Mouse (Mus musculus) forelimb bud, embryonic 11.5 days (tissue): ENCODE measurements around the gene Ptgs2.
A peak's percentile ranks its signal among the peaks of the same experiment; 100 is the strongest.

Experiments
- DNase-seq: peaks from one replicate; pipeline ENCODE4 v3.0.0-alpha.2; 2012; ENCODE audit warnings: low read depth, low spot score

Gene Ptgs2

GRCm38 (mm10) chr1:150099790-150100333 lies at the start of gene Ptgs2:
Gene Ptgs2, plus strand, starts transcription at chr1:150100031.
- DNase-seq = peak; percentile 46

DNA sequence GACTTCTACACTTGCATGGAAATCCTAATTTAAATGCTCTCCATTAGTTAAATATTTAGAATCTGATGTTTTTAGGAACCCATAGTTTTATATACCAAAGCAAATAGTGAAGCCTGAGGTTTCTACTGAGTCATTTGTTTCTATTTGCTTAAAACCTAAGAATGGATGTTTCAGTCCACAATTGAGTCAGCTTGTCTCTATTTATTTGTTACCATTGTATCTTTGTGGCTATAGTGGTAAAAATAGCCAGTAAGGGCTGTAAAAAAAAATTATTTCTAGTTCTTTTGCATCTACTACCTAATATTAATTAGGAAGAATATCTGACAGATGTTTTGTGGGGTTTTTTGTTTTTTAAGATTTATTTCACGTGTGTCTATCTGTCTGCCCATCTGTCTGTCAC lies 49.6 kb upstream of the Ptgs2 start:
- DNase-seq = no peak

GRCm38 (mm10) chr1:150065684-150066083 lies 34.1 kb upstream of the Ptgs2 start:
- DNase-seq = no peak

GRCm38 (mm10) chr1:150072880-150073279 lies 27.0 kb upstream of the Ptgs2 start:
- DNase-seq = no peak

DNA sequence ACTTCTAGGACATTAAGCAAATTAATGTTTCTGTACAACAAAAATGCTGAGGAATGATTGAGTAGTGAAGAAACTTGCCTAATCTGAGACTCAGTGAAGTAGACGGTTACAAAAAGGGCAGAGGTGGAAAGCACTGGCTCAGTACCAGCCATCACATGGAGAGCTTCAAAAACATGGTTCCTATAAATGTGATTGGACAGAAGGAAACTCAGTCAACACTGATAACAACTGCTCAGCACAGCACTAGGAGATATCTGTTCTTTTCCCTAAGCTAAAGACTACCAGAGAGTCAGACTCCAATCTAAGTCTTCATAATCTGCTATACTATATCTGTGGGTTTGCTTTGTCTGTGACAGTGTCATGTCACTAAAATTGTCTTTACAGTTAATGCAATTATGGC lies 25.2 kb upstream of the Ptgs2 start:
- DNase-seq = no peak

GRCm38 (mm10) chr1:150089040-150089692 lies 10.7 kb upstream of the Ptgs2 start:
- DNase-seq = no peak

DNA sequence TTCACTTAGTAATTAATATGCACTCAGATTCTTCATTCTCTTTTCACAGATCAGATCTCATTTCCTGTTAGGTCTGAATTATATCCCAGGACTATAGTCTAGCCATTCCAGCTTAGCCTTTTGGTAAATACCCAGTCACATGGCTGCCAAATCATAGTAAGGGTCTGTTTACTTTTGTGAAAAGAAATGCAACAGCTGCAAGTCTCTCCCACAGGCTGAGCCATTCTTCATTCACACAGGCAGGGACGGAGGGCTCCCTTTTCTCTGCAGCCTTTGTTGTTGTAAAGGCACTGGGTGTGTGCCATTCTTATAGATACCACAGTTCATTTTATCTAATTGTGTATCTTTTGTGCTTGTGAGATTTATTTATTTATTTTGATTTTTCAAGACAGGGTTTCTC lies 9.6 kb upstream of the Ptgs2 start:
- no peak for DNase-seq

DNA sequence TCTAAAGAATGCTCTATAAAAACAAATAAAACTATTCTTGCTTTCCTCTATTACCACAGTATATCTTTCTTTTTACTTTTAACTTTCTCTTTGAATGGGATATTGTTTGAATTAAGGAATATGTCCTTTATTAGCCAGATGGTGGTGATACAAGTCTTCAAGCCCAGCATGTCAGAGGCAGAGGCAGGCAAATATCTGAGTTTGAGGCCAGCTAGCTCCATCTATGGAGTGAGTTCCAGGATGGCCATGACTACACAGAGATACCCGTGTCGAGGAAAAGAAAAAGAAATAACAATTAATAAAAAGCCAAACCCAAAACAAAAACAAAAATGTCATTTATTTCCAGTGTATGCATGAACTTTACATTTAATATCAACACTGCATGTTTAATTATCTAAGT lies 2.8 kb upstream of the Ptgs2 start:
- no peak for DNase-seq

GRCm38 (mm10) chr1:150097721-150098120 lies 2.1 kb upstream of the Ptgs2 start:
- no peak for DNase-seq

DNA sequence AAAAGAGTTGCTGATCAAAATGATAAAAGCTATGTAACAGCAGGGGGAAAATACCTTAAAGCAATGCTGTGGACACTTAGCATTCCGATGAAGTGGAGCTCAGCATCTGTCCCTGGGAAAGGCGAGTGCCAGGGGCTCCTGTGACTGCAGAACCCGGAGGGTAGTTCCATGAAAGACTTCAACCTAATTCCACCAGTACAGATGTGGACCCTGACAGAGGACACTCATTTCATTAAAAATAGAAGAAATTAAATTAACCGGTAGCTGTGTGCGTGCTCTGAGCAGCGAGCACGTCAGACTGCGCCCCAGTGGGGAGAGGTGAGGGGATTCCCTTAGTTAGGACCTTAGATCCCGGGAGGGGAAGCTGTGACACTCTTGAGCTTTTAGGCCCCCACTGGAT lies 457 bp upstream of the Ptgs2 start:
- DNase-seq = no peak

DNA sequence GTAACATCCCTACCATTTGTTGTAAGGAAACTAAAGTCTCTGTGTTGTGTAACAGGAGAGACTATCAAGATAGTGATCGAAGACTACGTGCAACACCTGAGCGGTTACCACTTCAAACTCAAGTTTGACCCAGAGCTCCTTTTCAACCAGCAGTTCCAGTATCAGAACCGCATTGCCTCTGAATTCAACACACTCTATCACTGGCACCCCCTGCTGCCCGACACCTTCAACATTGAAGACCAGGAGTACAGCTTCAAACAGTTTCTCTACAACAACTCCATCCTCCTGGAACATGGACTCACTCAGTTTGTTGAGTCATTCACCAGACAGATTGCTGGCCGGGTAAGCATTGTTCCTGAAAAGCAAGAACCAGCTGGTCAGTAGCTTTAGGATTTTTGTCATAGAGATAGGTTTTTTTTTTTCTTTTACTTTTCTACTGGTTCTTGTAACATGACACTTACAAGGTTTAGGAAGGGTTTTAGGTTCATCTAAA lies 4.4 kb downstream of the Ptgs2 start:
- no peak for DNase-seq

GRCm38 (mm10) chr1:150106736-150107135 lies 6.9 kb downstream of the Ptgs2 start:
- no peak for DNase-seq

DNA sequence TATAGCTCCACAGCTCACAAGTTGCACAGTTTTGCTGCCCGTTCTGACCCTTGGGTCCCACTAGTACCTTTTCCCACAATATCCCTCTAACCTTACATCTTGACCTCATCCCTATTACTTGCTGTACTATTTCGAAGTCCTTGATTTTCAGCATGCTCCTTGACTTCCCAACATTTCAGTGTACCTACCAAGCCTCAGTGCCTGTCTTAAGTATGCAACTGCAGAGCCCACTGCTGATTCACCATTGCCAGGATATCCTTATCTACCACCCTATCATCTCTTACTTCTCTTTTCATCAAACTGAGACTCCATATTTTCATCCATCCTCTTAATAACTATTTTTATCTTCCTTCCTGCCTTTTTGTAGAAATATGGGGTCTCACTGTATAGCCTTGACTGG lies 9.8 kb downstream of the Ptgs2 start:
- no peak for DNase-seq

DNA sequence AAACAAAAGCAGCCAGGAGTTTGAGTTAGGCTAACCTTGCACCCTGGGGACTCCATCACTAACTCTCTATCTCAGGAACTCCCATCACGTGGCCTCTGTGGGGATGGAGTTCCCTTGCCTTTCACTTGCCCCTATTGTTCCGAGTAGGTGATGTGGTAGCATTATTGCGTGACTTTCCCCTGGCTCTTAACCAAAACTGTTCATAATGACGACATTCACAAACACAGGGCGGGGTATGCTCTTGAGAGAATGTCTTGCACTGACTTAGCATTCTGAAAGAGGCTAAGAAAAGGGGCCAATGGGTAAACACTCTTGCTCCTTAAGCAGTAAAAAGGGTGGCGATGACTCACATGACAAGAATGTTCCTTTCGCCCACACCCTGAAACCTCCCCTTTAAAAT lies 15.5 kb downstream of the Ptgs2 start:
- DNase-seq = no peak

DNA sequence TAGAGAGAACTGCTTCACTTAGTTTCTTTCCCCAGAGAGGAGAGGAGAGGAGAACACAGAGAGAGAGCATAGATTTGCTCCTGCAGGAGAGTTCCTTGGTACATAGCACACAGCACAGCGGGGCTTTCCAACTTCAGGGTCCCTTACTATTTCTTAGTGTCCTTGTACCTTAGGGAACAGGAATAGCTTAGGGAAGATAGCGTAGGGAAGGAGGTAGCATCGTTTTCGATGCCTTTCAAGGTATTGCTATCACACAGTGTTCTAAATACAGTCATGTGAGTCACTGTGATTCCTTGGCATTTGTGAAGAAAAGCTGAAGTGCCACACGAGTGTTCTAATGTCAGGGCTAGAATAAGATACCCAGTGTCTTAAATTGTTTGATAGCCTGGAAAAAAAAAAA lies 18.5 kb downstream of the Ptgs2 start:
- no peak for DNase-seq

- no peak for DNase-seq
These were observed 25.7 kb downstream of the Ptgs2 start for GRCm38 (mm10) chr1:150125568-150125967.

DNA sequence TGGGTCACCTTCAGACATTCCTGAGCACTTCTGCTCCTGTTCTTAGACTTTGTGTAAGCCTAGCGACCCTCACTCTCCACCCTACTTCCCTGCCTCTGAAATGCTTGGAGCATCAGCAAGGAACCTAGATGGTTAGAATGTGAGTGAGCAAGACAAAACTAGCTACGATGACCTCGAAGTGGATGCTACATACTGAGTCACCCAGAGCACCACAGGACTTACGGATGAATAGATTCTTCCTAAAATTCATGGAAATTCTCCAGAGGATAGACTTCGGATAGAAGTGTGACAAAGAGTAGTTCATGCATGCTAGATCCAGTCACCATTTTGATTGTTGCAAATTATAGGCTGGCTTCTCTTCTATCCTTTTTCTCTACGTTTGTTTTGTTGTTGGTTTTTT lies 30.2 kb downstream of the Ptgs2 start:
- no peak for DNase-seq

DNA sequence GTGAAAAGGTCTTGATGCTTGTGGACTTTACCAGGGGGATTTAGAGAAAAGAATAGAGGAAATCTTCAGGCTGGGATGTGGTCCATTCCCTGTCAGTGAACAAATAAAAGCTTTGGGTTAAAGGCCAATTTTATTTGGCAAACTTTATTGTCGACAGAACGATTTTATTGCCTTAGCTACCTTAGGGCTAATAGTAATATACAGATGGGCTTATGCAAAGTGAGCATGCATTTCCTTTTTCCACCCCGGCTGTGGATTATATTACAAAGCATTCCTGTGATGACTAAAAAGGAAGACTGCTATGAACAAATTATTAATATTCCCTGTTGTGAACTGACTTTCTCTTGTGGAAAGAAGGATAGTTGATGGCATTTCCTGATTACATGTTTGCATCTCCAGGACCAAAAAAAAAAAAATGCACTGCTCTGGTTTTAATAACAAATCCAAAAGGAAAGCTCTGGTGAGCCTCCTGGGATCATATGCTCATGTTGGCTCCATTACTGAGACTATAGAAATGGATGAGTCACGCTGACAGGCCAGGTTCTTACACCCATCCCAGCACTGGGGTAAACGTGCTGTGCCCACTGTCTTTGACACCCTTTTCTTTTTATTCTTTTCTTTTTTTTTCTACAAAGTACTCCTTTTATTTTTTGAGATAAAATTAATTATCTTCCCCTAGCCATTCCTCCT lies 30.9 kb downstream of the Ptgs2 start:
- no peak for DNase-seq

DNA sequence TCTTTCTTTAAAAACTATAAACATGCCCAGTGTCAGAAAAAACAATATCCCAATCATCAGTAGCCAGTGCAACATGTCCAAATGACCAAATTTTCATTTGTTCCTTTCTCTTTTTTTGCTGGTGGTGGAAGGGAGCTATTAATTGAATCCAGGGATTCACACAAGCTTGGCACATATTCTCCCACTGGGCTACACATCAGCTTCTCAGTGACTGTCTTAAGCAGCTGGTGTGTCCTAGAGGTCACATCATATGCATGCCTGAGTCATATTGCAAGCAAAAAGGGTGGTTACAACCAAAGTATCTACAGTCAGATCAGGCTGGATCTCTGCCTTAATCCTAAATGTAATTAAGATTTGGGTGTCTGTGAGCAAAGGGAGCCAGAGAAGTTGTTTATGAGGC lies 35.5 kb downstream of the Ptgs2 start:
- DNase-seq = no peak

- DNase-seq = no peak
These were observed 39.9 kb downstream of the Ptgs2 start for GRCm38 (mm10) chr1:150139730-150140129.

DNA sequence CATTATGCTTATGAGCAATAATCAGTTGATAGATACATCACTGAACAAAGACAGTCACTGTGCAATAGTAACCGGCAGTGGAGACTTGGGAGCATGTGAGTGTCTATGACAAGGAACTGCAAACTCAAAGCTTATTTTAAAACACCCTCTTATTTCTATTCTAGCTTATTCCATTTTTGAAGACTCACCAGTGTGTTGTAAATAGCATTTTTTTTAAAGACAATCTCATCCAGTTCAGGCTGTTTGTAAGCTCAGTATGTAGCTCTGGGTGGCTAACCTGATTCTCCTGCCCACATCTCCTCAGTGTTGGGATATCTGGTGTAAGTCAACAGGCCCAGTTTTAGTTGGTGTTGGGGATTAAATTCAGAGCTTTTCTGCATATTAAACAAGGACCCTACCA lies 42.1 kb downstream of the Ptgs2 start:
- no peak for DNase-seq

DNA sequence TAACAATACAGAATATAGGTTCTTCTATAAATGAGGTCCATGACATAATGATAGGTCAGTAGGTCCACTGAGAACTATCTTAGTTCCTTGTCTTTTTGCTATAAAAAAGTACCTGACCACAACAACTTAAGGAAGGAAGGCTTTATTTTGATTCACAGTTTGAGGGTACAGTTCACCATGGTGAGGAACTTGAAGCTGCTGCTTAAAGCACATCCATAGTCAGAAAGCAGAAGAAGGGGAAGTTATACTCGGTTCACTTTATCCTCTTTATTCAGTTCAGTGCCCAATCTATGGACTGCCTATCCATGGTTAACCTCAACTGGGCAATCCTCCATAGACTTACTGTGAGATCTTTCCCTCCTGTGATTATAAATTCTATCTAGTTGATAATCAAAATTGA lies 43.7 kb downstream of the Ptgs2 start:
- DNase-seq = no peak

- no peak for DNase-seq
These were observed 45.2 kb downstream of the Ptgs2 start for GRCm38 (mm10) chr1:150145049-150145448.
